Mouse (Mus musculus) kidney, embryonic 15.5 days (tissue): ENCODE measurements around the gene Trim30a. TPM values are rescaled to one million over a fixed set of nuclear protein-coding genes. Genes with fewer than 3 reads are reported as not detected.

ENCODE experiments used
- ATAC-seq: fragments of 200-750 bp; cut with Nextera tagmentation; replicated peaks from 2 replicates; pipeline ENCODE4 v1.8.0; 2017; ENCODE audit warnings: moderate TSS enrichment; ENCODE audit not compliant: low FRiP score
- H3K27ac ChIP-seq: fragments of 300-500 bp; sonication (generic); 2 replicates; pipeline ENCODE4 v1.5.1; 2015; ENCODE audit warnings: mild to moderate bottlenecking, inconsistent platforms
- H3K27me3 ChIP-seq: fragments of 300-500 bp; sonication (generic); 2 replicates; pipeline ENCODE4 v1.6.1; 2015; ENCODE audit warnings: inconsistent platforms
- H3K36me3 ChIP-seq: fragments of 300-500 bp; sonication (generic); 2 replicates; pipeline ENCODE4 v1.6.1; 2015; ENCODE audit warnings: inconsistent platforms
- H3K4me1 ChIP-seq: fragments of 300-500 bp; sonication (generic); 2 replicates; pipeline ENCODE4 v1.6.1; 2015; ENCODE audit warnings: inconsistent platforms
- H3K4me2 ChIP-seq: fragments of 300-500 bp; sonication (generic); 2 replicates; pipeline ENCODE4 v1.6.1; 2015; ENCODE audit warnings: moderate library complexity, mild to moderate bottlenecking, inconsistent platforms
- H3K4me3 ChIP-seq: fragments of 300-500 bp; sonication (generic); replicated peaks from 2 replicates; pipeline ENCODE4 v1.5.1; 2015; ENCODE audit warnings: mild to moderate bottlenecking, inconsistent platforms
- H3K9ac ChIP-seq: fragments of 300-500 bp; sonication (generic); 2 replicates; pipeline ENCODE4 v1.6.1; 2015; ENCODE audit warnings: mild to moderate bottlenecking, inconsistent platforms
- H3K9me3 ChIP-seq: fragments of 300-500 bp; sonication (generic); replicated peaks from 2 replicates; pipeline ENCODE4 v1.6.1; 2016; ENCODE audit warnings: inconsistent platforms
- polyA plus RNA-seq: library from polyadenylated mRNA; unstranded; fragments of >200 nt; fragmentation: Nextera tagmentation; extraction: Ambion mirVana; gene quantifications from 2 replicates; pipeline ENCODE4 v1.2.1, GENCODE M21; 2015

Gene Trim30a
- polyA plus RNA-seq, 1 experiment from 2014 or later, result 1.1 TPM

DNA sequence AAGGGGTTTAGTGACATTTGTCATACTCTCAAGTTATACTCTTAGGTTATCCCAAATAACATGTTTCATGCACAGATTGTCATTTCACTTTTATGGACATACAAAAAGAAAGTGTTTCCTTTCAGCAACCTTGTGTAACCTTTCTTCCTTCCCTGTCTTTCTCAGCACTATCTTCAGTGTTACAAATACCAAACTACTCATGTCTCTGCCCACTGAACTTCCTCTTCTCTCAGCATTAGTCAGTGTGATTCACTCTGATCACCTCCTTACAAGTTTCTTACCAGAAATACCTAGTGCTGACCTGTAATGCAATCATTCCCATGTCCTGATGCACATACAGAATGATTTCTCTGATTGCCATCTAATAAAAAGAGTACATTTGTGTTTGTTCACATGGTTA is 98.7 kb downstream of the Trim30a start:
- Histone ChIP-seq H3K4me3 (no peak overlapping the region), H3K27ac (no peak overlapping the region), H3K36me3 (no peaks in the 10 kb centered on the region), H3K4me2 (no peak overlapping the region), H3K4me1 (no peaks in the 10 kb centered on the region), H3K27me3 (no peaks in the 10 kb centered on the region), H3K9me3 (no peaks in the 10 kb centered on the region), H3K9ac (no peak overlapping the region)
- ATAC-seq, result no peak

Other genes with a start within 250 kb of the Trim30a start
- 1.9 and 2.2 TPM in 2 replicates for gene Trim6, start 246.4 kb downstream of the Trim30a start, polyA plus RNA-seq
- gene Trim34a, start 220.7 kb downstream of the Trim30a start, polyA plus RNA-seq, result 2.0 and 2.1 TPM in 2 replicates
- 0.30 and 0.38 TPM in 2 replicates for gene Trim5, start 177.1 kb downstream of the Trim30a start, polyA plus RNA-seq
- gene Trim12a, start 149.7 kb downstream of the Trim30a start, polyA plus RNA-seq, result 7.1 and 7.5 TPM in 2 replicates
- gene Trim34b, start 135.7 kb downstream of the Trim30a start, polyA plus RNA-seq, result 0.09 TPM in 1 of 2 replicates, not detected in the other
- gene Trim12c, start 111.8 kb downstream of the Trim30a start, polyA plus RNA-seq, result 2.2 and 2.3 TPM in 2 replicates
- gene Trim30b, start 95.3 kb downstream of the Trim30a start, polyA plus RNA-seq, result 0.09 TPM in 1 of 2 replicates, not detected in the other
- gene Trim30c, start 64.4 kb downstream of the Trim30a start, polyA plus RNA-seq, result 0.12 and 0.22 TPM in 2 replicates
- gene Trim30d, start 42.7 kb upstream of the Trim30a start, polyA plus RNA-seq, result 0.31 and 0.45 TPM in 2 replicates
- not detected in 2 replicates for gene Olfr651, start 84.9 kb upstream of the Trim30a start, polyA plus RNA-seq
- gene Olfr652, start 95.7 kb upstream of the Trim30a start, polyA plus RNA-seq, result not detected in 2 replicates
- not detected in 2 replicates for gene Olfr653, start 112.1 kb upstream of the Trim30a start, polyA plus RNA-seq
- not detected in 2 replicates for gene Olfr654, start 121.8 kb upstream of the Trim30a start, polyA plus RNA-seq
- gene Olfr655, start 136.6 kb upstream of the Trim30a start, polyA plus RNA-seq, result not detected in 2 replicates
- gene Olfr656, start 148.8 kb upstream of the Trim30a start, polyA plus RNA-seq, result not detected in 2 replicates
- not detected in 2 replicates for gene Olfr657, start 159.6 kb upstream of the Trim30a start, polyA plus RNA-seq
- gene Olfr658, start 182.1 kb upstream of the Trim30a start, polyA plus RNA-seq, result not detected in 2 replicates
- gene Olfr659, start 201.6 kb upstream of the Trim30a start, polyA plus RNA-seq, result not detected in 2 replicates
- gene Olfr661, start 221.3 kb upstream of the Trim30a start, polyA plus RNA-seq, result not detected in 2 replicates